Mouse (Mus musculus): ENCODE data around the gene Gm4744. TPM values are rescaled to one million over a fixed set of nuclear protein-coding genes. Genes with fewer than 3 reads are reported as not detected.
"Not testable (repeated sequence)": the region's sequence is repeated elsewhere in the genome, so short reads cannot be mapped to it uniquely, and the experiment has no call there.

The Gm4744 gene
- total RNA-seq (2021) = not detected
- long read RNA-seq, experiment 1 = 0 reads
- long read RNA-seq, experiment 2 = 0 reads

DNA sequence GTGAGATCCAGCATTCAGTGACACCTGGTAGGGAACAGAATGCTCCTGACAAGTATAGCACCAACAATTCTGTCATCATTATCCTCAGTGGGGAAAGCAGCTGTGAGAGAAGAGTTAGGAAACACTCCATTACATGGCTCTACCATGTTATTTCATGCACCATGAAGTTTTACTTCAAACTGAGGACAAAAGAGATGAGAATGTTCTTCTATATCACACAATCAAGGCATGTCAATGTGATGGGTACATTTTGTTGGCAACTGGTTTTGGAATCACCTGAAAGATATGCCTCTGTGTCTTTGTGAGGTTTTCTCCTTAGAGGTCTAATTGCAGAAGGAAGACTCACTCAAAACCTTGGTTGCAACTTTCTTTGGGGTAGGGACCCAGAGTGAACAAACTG is at the start of gene Gm4744:
Gene Gm4744, minus strand, starts transcription at position 101 of the 400 bp plus-strand sequence.
- intact Hi-C loops (cut with DNase I) = no loop called here

DNA sequence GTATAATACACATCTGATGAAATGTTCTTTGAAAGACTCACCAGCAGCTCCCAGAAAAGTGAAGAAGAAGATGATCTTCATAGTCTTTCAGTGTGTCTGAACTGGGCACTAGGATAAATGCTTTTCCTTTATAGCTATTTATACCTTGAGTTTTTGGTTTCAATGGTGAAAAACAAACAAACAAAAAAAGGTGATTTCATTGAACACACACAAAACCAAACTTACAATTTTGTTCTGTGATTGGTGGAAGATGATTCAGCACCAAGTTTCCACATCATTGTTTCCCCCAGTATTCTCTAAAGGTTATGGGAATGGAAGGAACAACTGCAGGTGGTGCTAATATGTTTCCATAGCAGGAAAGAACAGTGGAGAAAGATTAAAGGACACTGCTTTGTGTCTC is 47.7 kb upstream of the Gm4744 start, which contains the start of gene Gm2663:
Gene Gm2663, minus strand, starts transcription at position 101 of the 400 bp plus-strand sequence.
- DNase-seq; intact Hi-C loops (cut with DNase I): not testable (repeated sequence)

More for the DNA sequence above, at the start of gene Gm4744:
- no peak for DNase-seq

- intact Hi-C loops (cut with DNase I); DNase-seq: not testable (repeated sequence)
Observed at GRCm38 (mm10) chr6:40964454-40964853, 12.8 kb upstream of the Gm4744 start, which contains the start of gene 1810009J06Rik. 1810009J06Rik (plus strand) TSS chr6:40964754.

GRCm38 (mm10) chr6:40953716-40954115 is 2.0 kb upstream of the Gm4744 start:
- no peak for DNase-seq
- intact Hi-C loops (cut with DNase I) = no loop called here

DNA sequence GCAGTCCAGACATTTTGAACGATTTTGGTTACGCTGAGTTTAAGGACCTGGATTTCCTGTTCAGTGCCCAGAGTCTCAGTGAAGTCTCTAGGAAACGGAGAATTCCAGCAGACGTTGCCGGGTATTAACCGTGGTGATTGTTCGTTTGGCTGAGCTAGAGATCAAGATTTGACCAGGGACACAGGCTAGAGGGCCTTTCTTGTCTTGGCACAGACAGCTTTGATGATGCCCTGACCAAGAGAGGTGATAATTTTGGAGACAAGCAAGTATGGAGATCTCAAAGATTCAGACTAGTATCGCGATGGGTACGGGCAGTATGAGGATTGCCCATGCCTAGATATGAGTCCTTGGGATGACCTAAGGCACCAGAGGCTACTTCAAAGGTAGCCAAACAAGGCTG is 11.2 kb downstream of the Gm4744 start, which contains the start of gene 1700074P13Rik:
Gene 1700074P13Rik, minus strand, starts transcription at position 101 of the 400 bp plus-strand sequence.
- intact Hi-C loops (cut with DNase I) = no loop called here
- DNase-seq = no peak

DNA sequence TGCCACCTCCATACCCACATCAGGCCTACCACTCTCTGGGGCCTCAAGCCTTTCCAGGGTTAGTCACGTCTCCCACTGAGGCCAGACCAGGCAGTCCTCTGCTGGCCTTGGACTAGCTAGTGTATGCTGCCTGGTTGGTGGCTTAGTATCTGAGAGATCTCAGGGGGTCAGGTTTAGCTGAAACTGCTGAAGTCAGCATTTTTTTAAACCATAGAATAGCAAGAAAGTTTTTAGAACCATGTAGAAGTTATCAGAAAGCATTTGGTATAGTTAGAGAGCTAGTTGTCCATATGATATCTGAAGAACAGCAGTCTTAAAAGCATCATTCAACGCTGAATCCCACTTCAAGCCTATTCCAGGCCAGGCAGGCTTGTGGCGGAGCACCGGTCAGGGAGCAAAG is 31.7 kb downstream of the Gm4744 start:
- no peak for DNase-seq
- intact Hi-C loops (cut with DNase I) = no loop called here

DNA sequence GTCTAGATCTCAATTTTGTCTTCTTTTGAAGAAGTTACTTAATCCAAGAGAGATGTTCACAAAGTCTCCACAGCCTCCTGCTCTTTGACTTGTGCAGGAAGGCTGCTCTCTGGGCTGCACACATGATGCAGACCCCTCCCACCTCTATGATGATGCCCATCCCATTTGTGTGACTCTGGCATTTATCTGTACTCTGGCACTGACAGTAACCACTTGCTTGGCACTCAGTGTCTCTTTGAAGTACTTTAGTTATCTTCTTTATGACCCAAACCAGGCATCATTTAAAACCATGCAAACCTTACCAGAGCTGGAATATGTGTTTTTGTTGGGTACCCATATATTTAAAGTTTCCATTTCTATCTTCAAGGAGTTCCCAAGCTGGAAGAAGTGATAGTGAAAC is 51.4 kb downstream of the Gm4744 start, which contains the start of gene Prss58:
Gene Prss58, minus strand, starts transcription at position 101 of the 400 bp plus-strand sequence.
- DNase-seq = no peak
- intact Hi-C loops (cut with DNase I) = no loop called here

Other genes with a start within 250 kb of the Gm4744 start
- not detected for gene Moxd2, start 64.4 kb downstream of the Gm4744 start, total RNA-seq (2021)
- not detected for gene Prss58, start 51.5 kb downstream of the Gm4744 start, total RNA-seq (2021)
- gene 1700074P13Rik, start 11.3 kb downstream of the Gm4744 start, total RNA-seq (2021) = not detected
- gene 1810009J06Rik, start 12.9 kb upstream of the Gm4744 start, total RNA-seq (2021) = not detected
- not detected for gene Gm2663, start 47.6 kb upstream of the Gm4744 start, total RNA-seq (2021)
- gene 2210010C04Rik, start 83.6 kb upstream of the Gm4744 start, total RNA-seq (2021) = not detected

Data from gastrocnemius, postnatal 36 days (tissue).